Mouse (Mus musculus): ENCODE results near the gene Gsk3b.

Gene Gsk3b

DNA sequence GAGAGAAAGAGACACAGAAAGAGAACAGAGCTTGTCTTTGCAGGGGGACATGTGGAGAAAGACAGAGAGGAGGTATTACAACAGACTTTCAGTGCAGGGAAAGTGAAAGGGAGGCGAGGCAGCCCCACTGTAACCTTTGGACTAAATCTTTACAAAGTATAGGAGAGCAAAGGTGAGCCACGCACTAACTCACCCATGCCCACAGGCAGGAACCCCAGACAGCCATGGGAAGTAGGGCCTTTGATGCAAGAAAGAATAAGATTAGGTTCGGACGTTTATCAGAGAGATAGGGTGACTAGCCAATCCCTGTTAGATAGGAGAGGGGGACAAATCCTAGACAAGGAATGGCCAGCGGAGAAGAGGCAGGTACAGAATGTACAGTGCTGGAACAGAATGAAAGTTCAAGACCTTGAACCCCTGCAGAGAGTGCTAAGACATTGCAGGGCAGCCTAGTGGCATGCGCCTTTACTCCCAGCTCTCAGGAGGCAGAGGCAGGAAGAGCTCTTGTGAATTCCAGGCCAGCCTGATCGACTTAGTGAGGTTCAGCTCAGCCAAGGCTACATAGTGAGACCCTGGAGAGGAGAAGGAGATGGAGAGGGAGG lies 193.9 kb downstream of the Gsk3b start:
- no peak for DNase-seq (ENCODE audit: low spot score in 2 of 2)

DNA sequence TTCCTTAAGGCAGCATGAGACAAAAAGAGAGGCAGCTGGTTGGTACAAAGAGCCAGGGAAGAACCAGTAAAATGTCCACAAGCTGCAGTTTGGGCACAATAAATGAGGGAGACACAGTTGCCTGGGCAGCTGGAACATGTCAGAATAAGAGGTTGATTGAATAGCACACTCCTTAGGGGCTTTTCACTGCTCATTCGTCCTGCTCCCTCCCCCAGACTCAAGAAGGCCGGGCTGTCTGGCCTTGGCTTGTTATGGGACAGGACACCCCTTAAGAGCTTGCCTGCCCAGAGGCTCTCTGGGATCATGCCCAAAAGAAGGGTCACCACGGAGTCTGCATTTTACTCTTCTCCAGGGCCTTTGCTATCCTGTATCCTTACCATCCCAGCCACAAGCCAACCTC lies 194.5 kb downstream of the Gsk3b start:
- DNase-seq (ENCODE audit: low spot score in 2 of 2): no peak

DNA sequence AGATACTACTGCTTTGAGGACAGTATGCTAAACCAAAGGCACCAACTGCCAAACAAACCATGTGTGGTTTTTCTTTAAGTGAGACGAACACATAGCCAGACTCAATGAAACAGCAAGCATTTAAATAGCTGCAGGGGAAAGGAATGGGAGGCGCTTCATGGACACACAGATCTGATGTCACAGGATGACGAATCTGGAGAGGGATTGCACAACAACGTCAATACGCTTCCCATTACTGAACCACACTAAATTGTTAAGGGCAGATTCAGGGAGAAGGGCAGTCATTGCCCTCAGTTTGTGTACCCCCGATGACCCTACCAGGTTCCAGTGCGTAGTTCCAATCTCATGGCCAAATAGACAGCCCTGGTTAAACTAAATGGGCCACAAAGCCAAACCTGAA lies 197.0 kb downstream of the Gsk3b start:
- DNase-seq (ENCODE audit: low spot score in 2 of 2): no peak

DNA sequence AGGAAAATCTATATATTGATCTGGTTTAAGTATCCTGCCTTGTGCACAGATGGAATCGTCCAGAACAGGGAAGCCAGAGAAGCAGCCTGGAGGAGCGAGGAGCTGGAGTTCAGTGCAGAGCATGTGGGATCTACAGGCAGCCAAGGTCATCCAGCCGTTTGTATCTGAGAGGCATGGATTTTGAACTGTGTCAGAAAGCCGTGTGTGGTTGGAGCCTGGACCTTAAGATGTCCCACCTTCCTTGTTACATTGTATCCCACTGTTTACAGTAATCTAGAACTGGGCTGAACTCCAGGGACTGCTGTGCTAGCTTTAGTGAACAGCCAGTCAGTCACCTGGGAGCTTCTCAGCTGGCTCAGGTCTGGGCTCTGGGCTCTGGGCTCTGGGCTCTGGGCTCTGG lies 197.7 kb downstream of the Gsk3b start:
- DNase-seq (ENCODE audit: low spot score in 2 of 2): no peak

DNA sequence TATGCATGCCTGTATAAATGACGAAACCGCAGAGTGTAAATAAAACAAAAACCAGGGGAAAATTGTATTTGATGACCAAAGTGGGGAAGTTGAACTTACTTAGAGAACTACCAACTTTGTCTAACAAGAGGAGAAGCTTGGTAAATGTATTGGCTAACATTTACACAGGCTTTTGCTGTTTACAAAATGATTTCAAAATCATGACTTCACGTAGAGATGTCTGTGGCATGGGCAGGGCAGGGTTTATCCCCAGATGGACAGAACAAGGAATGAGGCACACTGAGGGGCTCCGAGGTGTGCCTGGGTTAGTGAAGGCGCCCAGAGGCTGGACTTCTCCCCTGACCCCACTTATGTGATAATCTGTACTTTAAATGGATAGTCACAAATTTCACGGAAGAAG lies 198.6 kb downstream of the Gsk3b start:
- no peak for DNase-seq (ENCODE audit: low spot score in 2 of 2)

DNA sequence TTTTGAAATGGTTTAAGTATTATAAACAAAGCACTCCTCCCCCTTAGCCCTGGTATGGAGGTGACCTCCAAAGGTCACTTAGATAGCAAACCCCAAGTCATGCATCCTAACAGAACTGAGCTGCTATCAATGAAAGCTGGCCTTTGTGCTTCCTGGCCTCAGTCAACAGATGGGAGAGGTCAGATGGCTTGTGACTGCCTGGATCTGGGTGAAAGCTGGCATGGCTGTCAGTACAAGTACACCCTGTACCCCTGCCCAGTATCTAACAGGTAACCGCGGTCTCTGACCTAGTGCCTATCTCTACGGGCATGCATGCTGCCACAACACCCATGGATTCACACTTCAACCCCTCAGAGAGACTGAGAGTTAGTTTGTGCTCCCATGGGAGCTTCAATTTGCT lies 199.0 kb downstream of the Gsk3b start:
- no peak for DNase-seq (ENCODE audit: low spot score in 2 of 2)

DNA sequence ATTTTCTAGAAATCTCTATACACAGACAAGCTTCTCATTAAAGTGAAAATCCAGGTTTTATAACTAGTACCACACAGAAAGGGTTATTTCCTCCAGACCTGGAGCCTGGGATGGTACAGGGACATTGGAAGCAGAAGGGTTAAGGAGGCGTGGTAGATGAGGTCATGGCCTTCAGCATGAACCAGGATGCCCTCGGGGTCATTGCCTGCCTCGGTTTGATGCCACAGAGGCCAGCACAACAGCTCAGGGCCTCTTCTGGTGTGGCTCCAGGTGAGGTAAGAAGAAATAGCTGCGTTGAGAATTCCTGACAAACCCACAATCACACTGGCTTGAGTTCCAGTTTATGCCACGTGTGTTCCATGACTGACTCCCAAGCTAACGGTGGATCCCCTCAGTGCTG lies 200.1 kb downstream of the Gsk3b start:
- no peak for DNase-seq (ENCODE audit: low spot score in 2 of 2)

DNA sequence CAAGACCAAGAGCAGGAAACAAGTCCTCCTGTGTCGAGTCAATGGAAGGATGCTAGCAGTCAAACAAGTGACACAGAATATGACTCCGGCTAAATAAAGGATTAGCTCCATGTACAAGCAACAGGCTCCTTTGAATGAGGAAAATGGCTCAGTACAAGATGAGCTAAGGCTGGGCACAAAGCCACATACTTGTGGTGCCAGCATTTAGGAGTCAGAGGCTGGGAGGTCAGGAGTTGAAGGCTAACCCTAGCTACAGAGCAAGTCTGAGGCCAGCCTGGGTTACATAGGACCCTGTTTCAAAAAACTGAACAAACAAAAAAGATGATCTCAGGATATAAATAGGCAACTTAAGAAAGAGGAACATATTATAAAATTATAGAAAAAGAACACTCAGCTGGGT lies 201.3 kb downstream of the Gsk3b start:
- no peak for DNase-seq (ENCODE audit: low spot score in 2 of 2)

DNA sequence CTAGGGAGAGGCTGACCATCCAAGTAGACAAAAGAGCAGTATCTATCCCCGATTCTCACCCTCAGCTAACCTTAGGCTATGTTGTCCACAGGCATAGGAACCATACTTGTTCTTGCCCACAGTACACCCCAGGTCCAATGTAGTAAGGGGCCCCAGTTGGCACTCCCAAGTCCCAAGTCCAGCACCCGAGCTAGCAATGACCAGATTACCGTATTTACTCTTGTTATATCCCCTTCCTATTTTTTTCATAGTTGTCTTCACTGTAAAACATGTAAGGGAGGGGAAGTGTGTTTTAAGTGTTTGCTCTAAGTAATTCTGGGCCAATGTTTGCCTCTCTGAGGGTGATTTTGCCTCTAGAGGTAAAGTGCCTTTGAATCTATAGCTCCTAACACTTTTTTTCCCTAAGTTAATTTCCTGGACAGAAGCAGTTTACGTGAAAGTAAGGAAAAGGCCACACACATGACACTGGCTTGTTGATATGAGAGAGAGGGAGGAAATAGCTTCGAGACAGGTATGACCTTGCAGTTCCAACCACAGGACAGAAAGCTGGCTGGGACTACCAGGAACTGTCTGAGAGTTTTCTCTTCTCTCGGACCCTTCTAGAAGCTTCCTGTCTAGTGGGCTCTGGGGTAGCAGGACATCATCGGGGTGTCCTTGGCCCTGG lies 206.0 kb downstream of the Gsk3b start, which contains the start of gene Nr1i2:
TSS of gene Nr1i2 (minus strand) at position 140 of the 664 bp plus-strand sequence.
- no peak for DNase-seq (ENCODE audit: low spot score in 2 of 2)

DNA sequence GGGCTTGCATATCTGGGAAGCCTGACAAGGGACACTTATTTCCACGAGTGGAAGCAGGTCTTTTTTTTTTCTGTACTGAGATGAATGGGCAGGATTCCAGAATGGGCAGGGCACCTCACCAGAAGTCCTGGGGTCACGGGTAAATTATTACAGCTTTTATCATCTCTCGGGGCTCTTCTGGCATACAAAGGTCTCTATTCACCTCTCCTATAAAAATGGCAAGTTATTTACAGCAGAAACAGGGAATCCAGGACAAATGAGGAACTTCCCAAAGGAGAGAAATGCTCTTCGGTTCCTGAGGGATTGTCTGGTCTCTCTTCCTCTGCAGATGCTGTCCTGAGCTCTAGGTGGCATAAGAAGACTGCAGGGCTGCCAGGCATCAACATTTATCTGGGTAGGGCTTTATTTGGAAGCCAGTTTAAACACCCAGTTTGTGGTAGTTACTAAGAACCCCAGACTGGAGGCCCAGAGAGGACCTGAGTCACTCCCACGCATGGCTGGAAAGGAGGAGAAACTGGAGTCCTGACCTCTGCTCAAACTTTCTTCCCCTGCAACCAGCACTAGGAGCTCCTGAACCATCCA lies 206.6 kb downstream of the Gsk3b start:
- DNase-seq (ENCODE audit: low spot score in 2 of 2): no peak
